Mouse (Mus musculus): ENCODE results near the gene Iqschfp. TPM values are rescaled to one million over a fixed set of nuclear protein-coding genes. Genes with fewer than 3 reads are reported as not detected.

Iqschfp gene
- polyA plus RNA-seq, 2 experiments from 2014 or later: not detected

GRCm38 (mm10) chr3:68536071-68536470 is 644.0 kb downstream of the Iqschfp start:
- ATAC-seq: no peak

- ATAC-seq: no peak
These were observed 649.7 kb downstream of the Iqschfp start for GRCm38 (mm10) chr3:68541688-68542087.

DNA sequence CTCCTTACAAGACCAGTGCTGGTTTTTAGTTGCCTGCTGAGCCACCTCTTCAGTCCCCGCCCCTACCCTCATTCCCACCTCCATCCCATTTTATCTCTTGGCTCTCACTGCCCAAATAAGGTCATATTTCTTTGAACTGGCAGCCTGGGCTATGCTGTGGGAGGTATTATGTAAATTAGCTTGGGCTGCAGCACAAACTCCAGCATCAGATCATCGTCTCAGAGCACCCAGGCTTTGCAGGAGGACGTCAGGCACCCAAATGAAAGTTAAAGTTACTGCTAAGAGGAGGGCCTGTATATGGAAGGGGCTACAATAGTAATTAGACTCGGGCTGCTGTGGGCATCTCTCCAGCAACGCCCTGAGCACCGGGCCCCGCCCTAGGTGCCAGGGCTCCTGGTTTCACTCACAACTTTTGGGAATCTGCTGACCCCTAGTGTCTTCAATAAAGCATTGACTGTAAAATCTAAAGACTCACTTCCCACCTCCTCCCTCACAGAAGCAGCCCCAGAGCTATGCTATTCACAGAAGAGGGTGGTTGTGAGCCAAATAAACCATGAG is 651.0 kb downstream of the Iqschfp start:
- ATAC-seq: no peak

DNA sequence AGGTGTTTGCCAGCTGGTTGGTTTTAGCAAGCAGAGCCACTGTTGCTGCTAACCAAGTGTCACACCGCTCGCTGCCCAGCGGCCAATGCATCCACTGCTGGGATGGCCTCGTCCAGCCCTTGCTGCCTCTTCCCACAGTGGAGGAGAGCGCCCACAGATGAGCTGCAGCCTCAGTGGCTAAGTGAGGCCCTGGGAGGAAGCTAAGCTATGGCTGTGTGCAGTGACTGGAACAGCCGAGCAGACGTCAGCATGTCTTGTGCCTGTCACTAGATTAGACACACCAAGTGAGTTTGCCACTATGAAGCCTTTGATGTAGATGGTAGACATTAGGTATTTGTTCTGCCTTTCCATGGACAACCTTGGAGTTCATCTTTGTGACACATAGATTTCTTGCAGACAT is 652.8 kb downstream of the Iqschfp start:
- no peak for ATAC-seq

DNA sequence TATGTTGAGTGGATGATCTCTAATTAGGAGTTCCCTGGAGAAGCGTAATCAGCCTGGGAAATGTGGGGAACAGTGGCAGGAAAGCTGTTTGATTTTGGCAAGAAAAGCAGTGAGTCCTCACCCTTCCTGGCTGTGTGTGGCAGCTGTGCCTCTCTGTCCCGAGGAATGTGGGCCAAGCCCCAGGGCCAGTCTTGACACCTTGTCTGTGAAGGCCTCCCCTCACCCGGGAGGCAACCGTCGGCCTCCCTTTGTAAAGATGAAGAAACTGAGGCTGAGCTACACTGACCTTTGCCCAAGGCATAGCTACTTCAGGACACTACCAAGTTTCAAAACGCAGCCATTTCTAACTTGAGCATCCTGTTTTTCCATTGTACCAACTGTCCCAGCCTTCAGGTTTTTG is 653.9 kb downstream of the Iqschfp start:
- ATAC-seq: no peak

DNA sequence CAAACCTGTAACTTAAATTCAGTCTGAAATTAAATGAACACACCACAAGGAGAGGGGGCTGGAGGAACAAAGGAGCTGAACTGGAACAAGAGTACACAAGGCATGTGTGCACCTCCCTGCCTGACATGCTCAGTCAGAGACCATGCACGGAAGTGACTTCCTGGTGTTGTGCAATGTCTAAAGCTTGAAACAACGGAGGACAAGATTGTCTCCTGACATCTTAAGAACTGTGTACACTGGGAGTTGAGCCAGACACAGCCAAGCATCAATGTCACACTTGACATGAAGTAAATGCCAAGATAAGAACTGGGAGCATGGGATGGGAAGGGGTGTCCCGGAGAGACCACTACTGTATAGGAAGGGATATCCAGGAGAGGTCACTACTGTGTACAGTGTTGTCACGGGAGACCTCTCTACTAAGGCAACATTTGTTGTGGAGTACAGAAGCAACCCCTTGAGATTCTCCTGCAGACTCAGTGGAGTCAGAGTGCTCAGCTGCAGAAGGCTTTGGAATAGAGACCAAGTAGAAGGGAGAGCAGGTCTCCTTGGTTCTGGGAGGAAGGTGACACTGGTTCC is 663.1 kb downstream of the Iqschfp start:
- ATAC-seq: no peak

DNA sequence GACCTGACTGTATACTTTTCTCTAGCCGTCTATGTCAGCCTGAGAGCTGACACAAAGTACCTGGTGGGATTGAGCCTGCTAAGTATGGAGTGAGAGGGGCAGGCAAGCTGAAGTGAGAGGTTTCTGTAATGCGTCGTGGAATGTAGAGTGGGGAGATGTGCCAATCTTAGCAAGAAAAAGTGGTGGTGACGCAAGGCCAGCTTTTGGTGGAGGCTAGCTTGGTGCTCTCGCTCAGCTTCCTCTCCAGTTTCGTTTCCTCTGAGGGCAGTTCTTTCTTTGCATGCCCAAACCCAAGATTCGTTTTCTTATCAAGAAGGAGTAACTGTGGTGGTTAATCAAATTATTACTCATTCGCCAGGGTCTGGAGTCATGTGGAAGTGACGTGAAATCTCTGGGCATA is 664.9 kb downstream of the Iqschfp start:
- ATAC-seq: no peak

GRCm38 (mm10) chr3:68558744-68559143 is 666.7 kb downstream of the Iqschfp start:
- ATAC-seq: no peak

- ATAC-seq: no peak
These were observed 668.0 kb downstream of the Iqschfp start for GRCm38 (mm10) chr3:68560057-68560456.

- ATAC-seq: no peak
These were observed 670.8 kb downstream of the Iqschfp start for GRCm38 (mm10) chr3:68562838-68563237.

GRCm38 (mm10) chr3:68563922-68564321 is 671.9 kb downstream of the Iqschfp start:
- no peak for ATAC-seq

GRCm38 (mm10) chr3:68564978-68565674 is 673.1 kb downstream of the Iqschfp start:
- ATAC-seq: no peak

DNA sequence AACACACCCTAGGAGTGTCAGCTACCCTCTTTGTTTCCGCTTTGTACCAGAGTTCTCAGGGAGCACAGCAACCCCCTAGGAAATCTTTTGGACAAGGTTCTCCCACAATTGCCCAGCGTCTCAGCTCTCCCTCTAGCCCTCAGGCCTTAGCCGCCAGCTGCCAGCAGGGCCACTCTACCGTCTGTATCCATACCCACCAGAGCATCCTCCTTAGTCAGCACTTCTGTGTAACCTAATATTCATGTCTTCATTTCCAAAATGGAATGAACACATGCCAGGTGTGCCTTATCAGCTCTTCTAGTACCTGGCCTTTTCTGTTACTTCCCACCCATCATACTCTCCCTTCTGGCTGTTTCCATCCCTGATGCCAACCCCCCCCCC is 673.6 kb downstream of the Iqschfp start:
- ATAC-seq: no peak

- ATAC-seq: no peak
These were observed 675.5 kb downstream of the Iqschfp start for GRCm38 (mm10) chr3:68567581-68567980.

- no peak for ATAC-seq
These were observed 676.1 kb downstream of the Iqschfp start for GRCm38 (mm10) chr3:68568149-68568548.

DNA sequence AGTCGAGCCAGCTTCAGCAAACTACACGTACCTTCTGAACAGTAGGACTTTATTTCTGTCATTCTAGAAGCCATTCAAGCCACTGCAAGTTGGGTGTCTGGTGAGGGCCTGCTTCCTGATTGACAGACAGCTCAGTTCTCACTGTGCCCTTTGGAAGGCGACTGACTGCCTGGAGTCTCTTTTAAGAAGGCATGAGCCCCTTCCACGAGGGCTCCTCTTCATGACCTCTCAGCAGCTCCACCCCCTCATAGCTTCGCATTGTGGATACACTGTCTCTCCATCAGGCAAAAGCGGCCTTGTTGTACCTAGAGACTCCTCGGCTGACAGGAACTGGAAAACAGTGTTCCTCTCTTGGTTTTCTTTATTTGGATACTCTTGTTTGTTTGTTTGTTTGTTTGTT is 676.7 kb downstream of the Iqschfp start:
- no peak for ATAC-seq

GRCm38 (mm10) chr3:68570319-68570718 is 678.3 kb downstream of the Iqschfp start:
- no peak for ATAC-seq

GRCm38 (mm10) chr3:68572249-68573225 is 680.5 kb downstream of the Iqschfp start:
- no peak for ATAC-seq

- ATAC-seq: no peak
These were observed 681.2 kb downstream of the Iqschfp start for GRCm38 (mm10) chr3:68573226-68573624.

DNA sequence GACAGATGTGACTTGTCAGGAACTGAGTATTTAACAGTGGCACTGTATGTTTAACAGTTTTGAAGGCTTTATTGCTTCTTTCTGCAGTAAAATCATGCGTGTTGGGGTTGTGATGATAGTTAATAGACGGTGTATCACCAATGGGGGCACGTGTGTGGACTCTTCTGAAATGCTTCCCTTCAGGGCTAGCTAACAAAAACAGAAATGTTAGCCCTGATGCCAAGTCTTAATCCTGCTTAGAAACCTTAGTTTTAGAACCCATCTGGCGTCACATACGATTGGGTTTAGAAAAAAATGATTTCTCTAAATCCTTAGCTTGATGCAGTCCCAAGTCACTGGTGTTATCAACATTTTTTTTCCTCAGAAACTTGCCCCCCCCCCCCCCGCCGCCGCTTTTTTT is 682.1 kb downstream of the Iqschfp start:
- ATAC-seq: no peak

DNA sequence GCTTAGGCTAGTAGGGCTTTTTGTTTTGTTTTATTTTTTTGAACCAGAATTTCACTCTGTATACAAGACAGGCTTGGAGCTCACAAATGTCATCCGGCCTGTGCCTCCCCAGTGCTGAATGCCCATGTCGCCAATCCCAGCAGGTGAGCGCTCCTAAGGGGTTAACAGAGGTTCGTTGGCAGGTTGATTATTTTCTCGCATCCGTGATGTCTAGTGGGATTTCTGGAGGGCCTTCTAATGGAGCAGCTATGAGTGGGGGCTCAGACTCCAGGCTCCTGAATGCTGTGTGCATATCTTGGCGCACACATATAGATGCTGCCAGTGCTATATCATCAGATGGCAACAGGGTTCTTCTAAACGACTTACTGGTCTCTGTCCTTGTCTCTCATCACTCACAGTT is 682.5 kb downstream of the Iqschfp start:
- no peak for ATAC-seq

DNA sequence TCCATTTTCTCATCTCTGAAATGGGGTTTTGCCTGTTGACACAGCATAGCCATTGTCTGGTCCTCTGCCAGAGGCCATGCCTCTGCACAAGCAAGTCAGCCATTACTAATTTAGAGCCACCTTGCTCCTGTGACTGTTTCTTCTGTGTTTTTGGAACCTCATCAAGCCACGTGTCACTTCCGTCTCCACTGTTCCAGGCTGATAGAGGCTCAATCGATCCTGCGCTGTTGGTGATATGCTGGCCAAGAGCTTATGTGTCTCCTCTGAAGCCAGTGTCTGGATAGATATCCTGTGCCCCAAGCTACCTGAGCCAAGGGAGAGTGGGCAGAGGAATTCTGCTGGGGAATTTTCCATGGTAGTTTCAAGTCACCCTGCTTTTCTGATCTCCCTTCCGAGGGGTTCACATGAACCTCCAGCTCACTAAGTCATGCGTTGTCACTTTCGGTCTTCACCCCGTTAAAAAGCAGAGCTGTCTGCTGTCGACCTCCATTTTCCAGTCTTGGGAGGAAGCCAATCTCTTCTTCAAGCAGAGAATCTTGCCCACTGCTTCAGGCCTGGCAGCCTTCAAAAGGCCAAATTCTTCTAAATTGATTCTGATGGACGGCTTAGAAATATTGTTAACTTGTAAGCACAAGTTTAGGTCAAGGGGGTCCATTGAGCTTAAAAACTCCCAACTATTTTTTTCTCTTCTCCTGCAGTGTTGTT is 683.8 kb downstream of the Iqschfp start:
- no peak for ATAC-seq

DNA sequence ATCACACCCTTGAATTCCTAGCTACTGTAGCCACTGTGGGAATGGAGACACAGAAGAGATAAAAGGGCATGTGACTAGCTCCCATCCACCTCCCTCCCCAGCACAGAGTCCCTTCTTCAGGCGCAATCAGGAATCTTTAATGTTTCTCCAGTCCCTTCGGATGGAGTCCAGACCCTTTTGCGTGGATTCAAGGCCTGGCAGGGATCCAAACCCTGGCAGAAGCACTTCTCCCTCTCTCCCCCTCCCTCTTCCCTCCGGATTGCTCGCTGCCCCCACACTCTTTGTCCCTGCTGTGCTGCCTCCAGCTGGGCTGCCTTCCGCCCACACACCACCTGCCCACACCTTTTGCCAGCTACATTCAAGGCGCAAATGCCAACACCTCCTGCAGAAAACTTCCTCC is 684.4 kb downstream of the Iqschfp start:
- no peak for ATAC-seq
